Mouse (Mus musculus): ENCODE data around the gene Twnk. TPM values are rescaled to one million over a fixed set of nuclear protein-coding genes. Genes with fewer than 3 reads are reported as not detected.
A peak's percentile ranks its signal among the peaks of the same experiment; 100 is the strongest.

Twnk gene
- 13.2 and 14.3 TPM in 2 replicates for polyA plus RNA-seq (2015; fragmentation: Nextera tagmentation; extraction: Ambion mirVana)

GRCm38 (mm10) chr19:45005444-45005843 lies at the start of gene Twnk:
Gene Twnk (plus strand): TSS chr19:45005663.
- 7% methylated on average over 16 of the region's 16 CpGs for WGBS (ENCODE audit: insufficient replicate concordance)
- peak within 1 kb of the TSS; percentile 68 for H3K27ac ChIP-seq
- peak; percentile 74 for DNase-seq
- no peaks in the 10 kb centered on the region for H3K27me3 ChIP-seq
- peaks cover 66% of the 10 kb centered on the region for H3K36me3 ChIP-seq
- H3K4me2 ChIP-seq = peak within 1 kb of the TSS; percentile 92
- H3K9me3 ChIP-seq (replicated peaks) = no peaks in the 10 kb centered on the region
- peak; percentile 19; the same call in 1 of the 2 replicates for ATAC-seq (ENCODE audit: low read depth)
- H3K9ac ChIP-seq = peak within 1 kb of the TSS; percentile 85
- peak within 1 kb of the TSS; percentile 96 for H3K4me3 ChIP-seq (replicated peaks)
- peaks cover 43% of the 10 kb centered on the region for H3K4me1 ChIP-seq (replicated peaks)

- H3K36me3 ChIP-seq = peaks cover 81% of the 10 kb centered on the region
- no peaks in the 10 kb centered on the region for H3K4me1 ChIP-seq (replicated peaks)
- no peak overlapping the region for H3K27ac ChIP-seq
- no peak overlapping the region for H3K4me3 ChIP-seq (replicated peaks)
- H3K9ac ChIP-seq = no peak overlapping the region
- no peaks in the 10 kb centered on the region for H3K27me3 ChIP-seq
- DNase-seq (no peak), ATAC-seq (ENCODE audit: low read depth) (no peak)
- H3K4me2 ChIP-seq = no peak overlapping the region
- WGBS (ENCODE audit: insufficient replicate concordance) = 91% methylated on average over 2 of the region's 2 CpGs
- no peaks in the 10 kb centered on the region for H3K9me3 ChIP-seq (replicated peaks)
Observed at GRCm38 (mm10) chr19:44959633-44960032, 45.8 kb upstream of the Twnk start.

- no peak overlapping the region for H3K9ac ChIP-seq
- no peak for DNase-seq
- no peak overlapping the region for H3K4me3 ChIP-seq (replicated peaks)
- H3K27me3 ChIP-seq = no peaks in the 10 kb centered on the region
- peaks cover 80% of the 10 kb centered on the region for H3K36me3 ChIP-seq
- ATAC-seq (ENCODE audit: low read depth) = no peak
- no peak overlapping the region for H3K4me2 ChIP-seq
- no peaks in the 10 kb centered on the region for H3K4me1 ChIP-seq (replicated peaks)
- no peaks in the 10 kb centered on the region for H3K9me3 ChIP-seq (replicated peaks)
- H3K27ac ChIP-seq = no peak overlapping the region
- WGBS (ENCODE audit: insufficient replicate concordance) = 85% methylated on average over 1 of the region's 1 CpGs
Observed at GRCm38 (mm10) chr19:44965978-44966377, 39.5 kb upstream of the Twnk start.

GRCm38 (mm10) chr19:44968329-44968728 lies 37.1 kb upstream of the Twnk start:
- H3K4me1 ChIP-seq (replicated peaks) = no peaks in the 10 kb centered on the region
- no peaks in the 10 kb centered on the region for H3K9me3 ChIP-seq (replicated peaks)
- no peak for DNase-seq
- no peak overlapping the region for H3K4me2 ChIP-seq
- ATAC-seq (ENCODE audit: low read depth) = no peak
- WGBS (ENCODE audit: insufficient replicate concordance) = 79% methylated on average over 3 of the region's 3 CpGs
- no peak overlapping the region for H3K9ac ChIP-seq
- H3K27ac ChIP-seq = no peak overlapping the region
- peaks cover 87% of the 10 kb centered on the region for H3K36me3 ChIP-seq
- no peaks in the 10 kb centered on the region for H3K27me3 ChIP-seq
- no peak overlapping the region for H3K4me3 ChIP-seq (replicated peaks)

GRCm38 (mm10) chr19:44976636-44977035 lies 28.8 kb upstream of the Twnk start:
- WGBS (ENCODE audit: insufficient replicate concordance) = 77% methylated on average over 6 of the region's 6 CpGs
- no peak for DNase-seq

GRCm38 (mm10) chr19:44977148-44977547 lies 28.3 kb upstream of the Twnk start:
- 80% methylated on average over 6 of the region's 6 CpGs for WGBS (ENCODE audit: insufficient replicate concordance)
- Histone ChIP-seq H3K27me3 (no peaks in the 10 kb centered on the region), H3K4me2 (no peak overlapping the region), H3K9me3 (replicated peaks) (no peaks in the 10 kb centered on the region), H3K36me3 (peaks cover 94% of the 10 kb centered on the region), H3K9ac (no peak overlapping the region), H3K4me1 (replicated peaks) (no peaks in the 10 kb centered on the region), H3K4me3 (replicated peaks) (no peak overlapping the region), H3K27ac (no peak overlapping the region)
- DNase-seq (no peak), ATAC-seq (ENCODE audit: low read depth) (no peak)

More at GRCm38 (mm10) chr19:44976636-44977035, 28.8 kb upstream of the Twnk start:
- H3K27ac ChIP-seq = no peak overlapping the region
- peaks cover 94% of the 10 kb centered on the region for H3K36me3 ChIP-seq
- H3K27me3 ChIP-seq = no peaks in the 10 kb centered on the region
- no peak for ATAC-seq (ENCODE audit: low read depth)
- H3K9me3 ChIP-seq (replicated peaks) = no peaks in the 10 kb centered on the region
- H3K4me3 ChIP-seq (replicated peaks) = no peak overlapping the region
- no peak overlapping the region for H3K4me2 ChIP-seq
- H3K9ac ChIP-seq = no peak overlapping the region
- no peaks in the 10 kb centered on the region for H3K4me1 ChIP-seq (replicated peaks)

- Histone ChIP-seq H3K9ac (no peak overlapping the region), H3K4me3 (replicated peaks) (no peak overlapping the region), H3K4me1 (replicated peaks) (peaks cover 12% of the 10 kb centered on the region; the same call in 1 of the 2 replicates), H3K36me3 (peaks cover 60% of the 10 kb centered on the region), H3K27me3 (no peaks in the 10 kb centered on the region), H3K27ac (no peak overlapping the region), H3K9me3 (replicated peaks) (no peaks in the 10 kb centered on the region), H3K4me2 (no peak overlapping the region)
- DNase-seq (no peak), ATAC-seq (ENCODE audit: low read depth) (no peak)
- WGBS (ENCODE audit: insufficient replicate concordance) = 70% methylated on average over 2 of the region's 2 CpGs
Observed at GRCm38 (mm10) chr19:44980787-44981186, 24.7 kb upstream of the Twnk start.

- no peak overlapping the region for H3K4me3 ChIP-seq (replicated peaks)
- no peak overlapping the region for H3K27ac ChIP-seq
- H3K9me3 ChIP-seq (replicated peaks) = no peaks in the 10 kb centered on the region
- no peak overlapping the region for H3K9ac ChIP-seq
- no peak overlapping the region for H3K4me2 ChIP-seq
- H3K4me1 ChIP-seq (replicated peaks) = peaks cover 23% of the 10 kb centered on the region
- H3K36me3 ChIP-seq = peaks cover 42% of the 10 kb centered on the region
- H3K27me3 ChIP-seq = peaks cover 7% of the 10 kb centered on the region
- DNase-seq (no peak), ATAC-seq (ENCODE audit: low read depth) (no peak)
- WGBS (ENCODE audit: insufficient replicate concordance) = 69% methylated on average over 7 of the region's 7 CpGs
Observed at GRCm38 (mm10) chr19:44982477-44983115, 22.9 kb upstream of the Twnk start.

- H3K27ac ChIP-seq = no peak overlapping the region
Observed at GRCm38 (mm10) chr19:44983366-44983765, 22.1 kb upstream of the Twnk start.

GRCm38 (mm10) chr19:44984420-44984819 lies 21.0 kb upstream of the Twnk start:
- peaks cover 27% of the 10 kb centered on the region for H3K4me1 ChIP-seq (replicated peaks)
- H3K4me2 ChIP-seq = no peak overlapping the region
- H3K9ac ChIP-seq = no peak overlapping the region
- H3K9me3 ChIP-seq (replicated peaks) = no peaks in the 10 kb centered on the region
- H3K4me3 ChIP-seq (replicated peaks) = no peak overlapping the region
- no peak for ATAC-seq (ENCODE audit: low read depth)
- peaks cover 25% of the 10 kb centered on the region for H3K27me3 ChIP-seq
- no peak overlapping the region for H3K27ac ChIP-seq
- 81% methylated on average over 4 of the region's 4 CpGs for WGBS (ENCODE audit: insufficient replicate concordance)
- H3K36me3 ChIP-seq = peaks cover 26% of the 10 kb centered on the region
- DNase-seq = no peak

More at GRCm38 (mm10) chr19:44983366-44983765, 22.1 kb upstream of the Twnk start:
- DNase-seq (no peak), ATAC-seq (ENCODE audit: low read depth) (no peak)
- H3K9me3 ChIP-seq (replicated peaks) = no peaks in the 10 kb centered on the region
- no peak overlapping the region for H3K4me3 ChIP-seq (replicated peaks)
- H3K4me1 ChIP-seq (replicated peaks) = peaks cover 25% of the 10 kb centered on the region
- WGBS (ENCODE audit: insufficient replicate concordance) = 79% methylated on average over 6 of the region's 6 CpGs
- peaks cover 14% of the 10 kb centered on the region for H3K27me3 ChIP-seq
- no peak overlapping the region for H3K4me2 ChIP-seq
- H3K36me3 ChIP-seq = peaks cover 34% of the 10 kb centered on the region
- H3K9ac ChIP-seq = no peak overlapping the region

- H3K9me3 ChIP-seq (replicated peaks) = no peaks in the 10 kb centered on the region
- H3K36me3 ChIP-seq = peaks cover 17% of the 10 kb centered on the region
- H3K4me2 ChIP-seq = no peak overlapping the region
- no peak for DNase-seq
- no peak for ATAC-seq (ENCODE audit: low read depth)
- WGBS (ENCODE audit: insufficient replicate concordance) = 44% methylated on average over 5 of the region's 5 CpGs
- peaks cover 34% of the 10 kb centered on the region for H3K27me3 ChIP-seq
- peaks cover 28% of the 10 kb centered on the region for H3K4me1 ChIP-seq (replicated peaks)
- H3K27ac ChIP-seq = no peak overlapping the region
- H3K9ac ChIP-seq = no peak overlapping the region
- no peak overlapping the region for H3K4me3 ChIP-seq (replicated peaks)
Observed at GRCm38 (mm10) chr19:44985159-44985988, 20.1 kb upstream of the Twnk start.
